Mouse (Mus musculus) stomach, postnatal 0 days (tissue): ENCODE measurements around the gene Gm8126.
"Not testable (repeated sequence)": the region's sequence is repeated elsewhere in the genome, so short reads cannot be mapped to it uniquely, and the experiment has no call there.

Source experiments
- CTCF ChIP-seq: IDR thresholded peaks from 2 replicates; pipeline ENCODE4 v1.5.1; 2016; ENCODE audit warnings: antibody characterized with exemption, low read depth, mild to moderate bottlenecking, moderate library complexity
- EP300 ChIP-seq: optimal IDR thresholded peaks from 2 replicates; pipeline ENCODE3; 2016; ENCODE audit warnings: antibody characterized with exemption

GRCm38 (mm10) chr14:43237769-43238168 is 20.7 kb upstream of the Gm8126 start:
- TF ChIP-seq EP300, CTCF: not testable (repeated sequence)
